Mouse (Mus musculus) subcutaneous adipose tissue, adult 2 months (tissue): ENCODE data around the gene Fanca. TPM values are rescaled to one million over a fixed set of nuclear protein-coding genes. Genes with fewer than 3 reads are reported as not detected.

Source experiments
- polyA plus RNA-seq: library from polyadenylated mRNA; depleted of rRNA; stranded (reverse); fragments of >200 nt; gene quantifications from 2 replicates; pipeline ENCODE4 v1.2.3, GENCODE M21; 2012; ENCODE audit warnings: low replicate concordance; rRNA removed

Gene Fanca
- 4.5 and 29.1 TPM in 2 replicates for polyA plus RNA-seq

DNA sequence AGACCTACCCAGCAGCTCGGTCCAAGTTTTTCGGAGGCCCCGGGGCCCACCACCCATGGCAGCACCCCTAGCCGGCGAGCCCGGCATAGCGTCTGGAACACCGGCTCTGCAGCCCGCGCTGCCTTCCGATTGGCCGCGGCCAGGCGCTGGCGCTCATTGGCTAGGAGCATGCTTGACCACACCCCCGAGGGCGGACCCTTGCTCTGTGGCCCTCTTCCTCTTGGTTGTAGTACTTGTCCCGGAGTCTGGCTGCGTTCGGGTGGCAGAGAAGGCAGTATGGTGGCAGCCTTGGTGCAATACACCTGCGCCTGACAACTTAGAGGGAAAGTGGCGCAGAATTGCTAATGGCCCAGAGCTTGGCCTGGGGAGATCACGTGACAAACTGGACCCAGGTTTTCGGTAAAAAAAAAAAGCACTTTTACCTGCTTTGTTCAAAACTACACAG lies at the start of gene Fanca:
Gene Fanca (minus strand): TSS at position 110 of the 445 bp plus-strand sequence.

DNA sequence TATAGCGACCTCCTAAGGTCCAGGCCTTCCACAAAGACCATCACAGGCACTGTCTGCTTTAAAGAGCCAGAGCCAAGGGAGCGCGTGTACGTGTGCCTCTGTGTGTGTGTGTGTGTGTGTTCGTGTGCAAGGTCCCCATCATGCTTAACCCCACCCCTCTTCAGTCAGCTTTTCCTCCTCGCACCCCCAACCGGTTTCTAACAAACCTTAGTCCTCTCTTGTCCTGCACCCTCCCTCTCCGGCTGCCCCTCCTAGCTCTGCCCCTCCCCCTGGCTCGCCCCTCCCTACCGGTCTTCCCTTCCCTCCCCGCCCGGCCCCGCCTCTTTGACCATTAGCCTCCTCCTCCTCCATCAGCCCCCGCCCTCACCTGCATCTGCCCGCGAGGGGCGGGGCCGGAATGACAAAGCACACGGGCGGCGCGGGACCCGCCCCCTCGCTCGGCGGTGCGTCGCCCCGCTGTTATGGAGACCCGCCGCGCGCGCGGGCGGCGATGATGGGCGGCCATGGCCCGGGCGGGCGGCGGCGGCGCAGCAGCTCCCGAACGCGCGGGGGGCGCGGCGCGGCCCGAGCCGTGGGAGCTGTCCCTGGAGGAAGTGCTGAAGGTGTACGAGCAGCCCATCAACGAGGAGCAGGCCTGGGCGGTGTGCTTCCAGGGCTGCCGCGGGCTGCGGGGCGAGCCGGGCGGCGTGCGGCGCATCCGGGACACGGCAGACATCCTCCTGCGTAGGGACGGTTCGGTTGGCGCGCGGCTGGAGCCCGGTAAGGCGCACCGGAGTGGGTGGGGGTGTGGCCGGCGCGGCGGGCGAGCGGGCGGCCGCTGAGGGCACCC lies 14.1 kb upstream of the Fanca start, which contains the start of gene Spire2:
Gene Spire2 (plus strand): TSS at position 452 of the 829 bp plus-strand sequence.

DNA sequence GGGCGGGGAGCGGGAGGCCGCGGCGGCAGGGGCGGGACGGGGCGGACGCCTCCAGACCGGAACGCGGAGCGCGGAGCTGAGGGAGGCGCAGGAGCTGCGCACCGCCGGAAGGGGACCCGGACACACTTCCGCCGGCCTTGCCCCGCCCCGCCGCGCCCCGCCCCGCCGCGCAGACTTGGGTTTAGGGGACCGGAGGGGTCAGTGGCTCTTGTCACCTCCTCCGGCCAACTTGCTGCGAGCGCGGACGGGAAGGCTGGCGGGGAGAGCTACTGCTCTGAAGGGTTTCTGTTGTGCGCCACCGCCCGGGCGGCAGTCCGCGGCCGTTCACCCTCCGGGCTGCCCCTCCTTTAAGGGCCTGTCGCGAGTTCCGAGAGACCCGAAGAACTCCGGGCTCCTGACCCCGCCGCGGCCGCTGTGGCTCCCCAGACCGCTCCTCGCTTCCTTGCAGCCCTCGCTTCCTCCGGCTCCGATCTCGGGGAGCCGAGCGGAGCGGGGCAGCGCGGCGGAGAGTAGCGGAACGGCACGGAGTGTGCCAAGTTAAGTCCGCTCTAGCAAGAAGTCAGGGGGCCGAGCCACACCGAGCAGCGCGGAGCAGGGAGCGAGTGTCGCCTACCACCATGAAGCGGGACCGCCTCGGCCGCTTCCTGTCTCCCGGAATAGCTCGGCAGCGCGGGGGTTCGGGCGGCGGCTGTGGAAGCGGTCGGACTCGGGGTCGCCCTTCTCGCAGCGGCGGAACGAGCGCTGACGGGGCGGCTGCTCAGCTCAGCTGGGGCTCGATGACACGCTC lies 64.1 kb downstream of the Fanca start, which contains the start of the genes Zfp276 and Vps9d1:
Gene Zfp276 (plus strand): TSS at position 97 of the 787 bp plus-strand sequence.
Gene Vps9d1 (minus strand): TSS at position 250 of the 787 bp plus-strand sequence.

DNA sequence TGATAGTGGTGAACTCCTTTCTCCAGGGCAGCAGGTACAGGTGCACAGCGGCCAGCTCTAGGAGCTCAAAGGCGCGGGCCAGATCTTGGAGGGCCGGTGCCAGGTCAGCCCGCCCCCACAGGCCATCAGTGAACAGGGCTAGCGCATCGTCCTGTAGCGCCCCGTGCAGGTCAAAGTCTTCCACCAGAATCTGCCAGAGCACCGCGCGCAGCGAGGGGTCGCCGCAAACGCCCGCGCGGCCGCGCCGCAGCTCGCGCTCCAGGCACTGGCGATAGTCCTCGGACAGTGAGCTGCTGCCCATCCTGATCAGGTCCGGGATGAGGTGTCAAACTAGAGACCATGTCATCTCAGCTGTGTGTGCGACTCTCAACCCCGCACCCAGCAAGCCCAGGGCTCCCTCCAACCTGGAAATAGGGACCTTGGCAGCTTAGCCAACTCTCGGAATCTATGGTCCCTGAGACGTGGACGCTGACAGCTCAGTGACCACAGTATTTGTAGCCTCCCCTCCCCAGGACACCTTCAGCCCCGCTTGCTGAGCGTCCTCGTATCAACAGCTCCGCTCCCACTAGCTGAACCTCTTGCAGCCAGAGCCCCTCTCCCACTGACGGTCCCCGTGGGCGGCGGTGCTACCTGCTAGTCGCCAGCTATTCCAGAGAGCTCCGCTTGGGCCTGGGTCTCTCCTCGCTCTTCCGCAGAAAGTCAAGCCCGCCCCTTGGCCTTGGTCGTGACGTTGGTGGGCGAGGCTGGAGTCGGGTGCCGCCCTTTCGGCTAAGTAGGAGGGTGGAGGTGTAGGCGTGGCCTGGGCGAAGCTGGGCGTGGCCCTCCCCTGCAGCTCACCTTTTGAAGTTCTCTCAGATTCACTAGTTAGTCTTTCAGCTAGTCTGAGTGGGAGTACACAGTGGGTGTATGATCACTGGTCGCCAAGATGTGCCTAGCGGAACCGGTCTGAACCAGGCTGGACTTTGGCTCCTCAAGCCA lies 82.6 kb downstream of the Fanca start, which contains the start of gene Spata2l:
Gene Spata2l (minus strand): TSS at position 714 of the 978 bp plus-strand sequence.

DNA sequence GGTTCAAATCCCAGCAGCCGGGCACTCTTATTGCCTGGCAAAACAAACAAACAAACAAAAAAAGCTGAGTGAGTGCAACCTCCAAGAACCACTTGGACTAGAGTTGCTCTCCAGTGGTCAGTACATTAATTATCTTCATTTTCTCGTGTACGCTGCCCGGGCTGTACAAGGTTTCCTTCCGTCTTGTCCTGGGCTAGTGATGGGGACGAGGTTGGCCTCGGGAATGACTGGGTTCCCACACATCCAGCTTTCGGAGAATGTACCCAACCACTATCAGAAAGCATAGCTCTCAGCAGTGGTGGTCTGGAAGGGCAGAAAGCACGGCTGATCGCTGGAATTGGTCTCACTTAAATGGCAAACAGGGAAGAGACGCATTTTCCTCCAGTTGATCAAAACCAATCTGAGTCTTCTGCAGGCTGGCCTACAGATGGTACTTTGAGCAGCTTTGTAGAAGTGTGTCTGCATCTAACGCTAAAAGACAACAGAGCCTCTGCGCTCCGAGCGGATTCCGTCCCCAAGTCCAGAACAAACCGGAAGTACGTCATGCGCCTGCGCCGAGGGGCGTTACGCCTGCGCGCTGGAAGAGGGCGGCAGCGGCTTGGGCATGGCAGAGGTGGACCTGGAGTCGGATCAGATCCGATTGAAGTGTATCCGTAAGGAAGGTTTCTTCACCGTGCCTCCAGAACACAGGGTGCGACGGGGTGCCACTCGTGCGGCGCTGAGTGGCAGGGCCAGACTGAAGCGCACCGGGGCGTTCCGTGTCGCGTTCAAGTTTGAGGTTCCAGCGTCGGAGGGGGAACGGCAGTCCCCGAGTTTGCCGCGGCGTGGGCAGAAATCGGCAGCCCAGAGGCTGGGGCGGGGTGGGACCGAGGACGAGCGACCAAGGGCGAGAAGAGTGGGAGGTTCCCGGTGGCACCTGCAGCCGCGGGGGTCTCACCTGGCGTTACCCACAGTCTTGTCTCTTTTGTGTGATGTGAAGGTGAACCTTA lies 93.8 kb downstream of the Fanca start, which contains the start of gene Cdk10:
Gene Cdk10 (plus strand): TSS at position 565 of the 989 bp plus-strand sequence.

Other genes with a start within 250 kb of the Fanca start
- 900 and 3,044 TPM in 2 replicates for gene Rpl13, start 216.2 kb downstream of the Fanca start, polyA plus RNA-seq
- 3.5 and 7.6 TPM in 2 replicates for gene Cpne7, start 201.2 kb downstream of the Fanca start, polyA plus RNA-seq
- 18.3 and 25.6 TPM in 2 replicates for gene Sult5a1, start 160.3 kb downstream of the Fanca start, polyA plus RNA-seq
- 46.8 and 160 TPM in 2 replicates for gene Dpep1, start 132.3 kb downstream of the Fanca start, polyA plus RNA-seq
- 122 and 130 TPM in 2 replicates for gene Chmp1a, start 105.8 kb downstream of the Fanca start, polyA plus RNA-seq
- 2.5 and 3.2 TPM in 2 replicates for gene Spata33, start 105.7 kb downstream of the Fanca start, polyA plus RNA-seq
- gene Cdk10, start 93.7 kb downstream of the Fanca start, polyA plus RNA-seq = 67.9 and 79.8 TPM in 2 replicates
- 5.7 and 12.5 TPM in 2 replicates for gene Spata2l, start 82.3 kb downstream of the Fanca start, polyA plus RNA-seq
- gene Zfp276, start 64.4 kb downstream of the Fanca start, polyA plus RNA-seq = 29.0 and 39.9 TPM in 2 replicates
- 50.6 and 80.0 TPM in 2 replicates for gene Vps9d1, start 64.2 kb downstream of the Fanca start, polyA plus RNA-seq
- gene Spire2, start 14.1 kb upstream of the Fanca start, polyA plus RNA-seq = 0.46 and 3.7 TPM in 2 replicates
- 221 and 244 TPM in 2 replicates for gene Tcf25, start 55.2 kb upstream of the Fanca start, polyA plus RNA-seq
- not detected in 2 replicates for gene Mc1r, start 88.5 kb upstream of the Fanca start, polyA plus RNA-seq
- gene Tubb3, start 92.8 kb upstream of the Fanca start, polyA plus RNA-seq = 0.93 and 1.2 TPM in 2 replicates
- gene Def8, start 105.0 kb upstream of the Fanca start, polyA plus RNA-seq = 37.6 and 47.4 TPM in 2 replicates
- gene Afg3l1, start 159.3 kb upstream of the Fanca start, polyA plus RNA-seq = 27.1 and 38.6 TPM in 2 replicates
- 0.40 TPM in 1 of 2 replicates, not detected in the other for gene Dbndd1, start 196.9 kb upstream of the Fanca start, polyA plus RNA-seq
- 6.4 and 14.5 TPM in 2 replicates for gene Gas8, start 200.3 kb upstream of the Fanca start, polyA plus RNA-seq